Mouse (Mus musculus): Measurements from ENCODE around the gene Tirap.

DNA sequence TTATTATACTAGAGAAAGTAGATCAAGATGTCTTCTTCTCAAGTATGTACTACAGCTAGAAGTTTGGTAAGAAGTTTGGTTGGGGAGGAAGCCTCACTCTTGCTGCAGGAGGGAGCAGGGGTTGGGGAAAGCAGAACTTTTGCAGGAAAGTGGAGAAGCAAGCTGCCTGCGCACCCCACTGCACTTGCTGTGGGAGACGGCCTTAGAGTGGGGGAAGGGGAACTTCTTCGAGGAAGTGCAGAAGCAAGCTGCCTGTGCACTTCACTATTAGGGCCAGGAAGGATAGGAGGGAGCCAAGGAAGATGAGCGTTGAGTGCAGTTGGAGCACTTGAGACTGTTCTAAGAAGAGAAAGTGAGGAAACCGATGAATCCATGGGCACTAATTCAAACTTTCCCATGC, 16.7 kb downstream of the Tirap start:
- TF ChIP-seq TAL1 (IDR thresholded peaks at IDR 0.05; ENCODE audit: low read length), result no peak
- TF ChIP-seq GATA1 (IDR thresholded peaks at IDR 0.05; ENCODE audit: low read length), result no peak
